Mouse (Mus musculus) hindbrain, embryonic 16.5 days (tissue): ENCODE data around the gene Fbxo2. TPM values are rescaled to one million over a fixed set of nuclear protein-coding genes. Genes with fewer than 3 reads are reported as not detected.
A peak's percentile ranks its signal among the peaks of the same experiment; 100 is the strongest.

Source experiments
- ATAC-seq: fragments of 200-750 bp; cut with Nextera tagmentation; 2 replicates; pipeline ENCODE4 v1.8.0; 2017; ENCODE audit warnings: moderate TSS enrichment, moderate library complexity
- H3K27ac ChIP-seq: fragments of 300-500 bp; sonication (generic); 2 replicates; pipeline ENCODE4 v1.5.1; 2014; ENCODE audit warnings: low read depth, mild to moderate bottlenecking, control low read depth, low read length, moderate library complexity
- H3K27me3 ChIP-seq: fragments of 300-500 bp; sonication (generic); replicated peaks from 2 replicates; pipeline ENCODE4 v1.6.1; 2014; ENCODE audit warnings: low read length; ENCODE audit not compliant: control insufficient read depth, insufficient read depth
- H3K36me3 ChIP-seq: fragments of 300-500 bp; sonication (generic); 2 replicates; pipeline ENCODE4 v1.6.1; 2014; ENCODE audit warnings: mild to moderate bottlenecking, low read length, moderate library complexity, mixed read lengths; ENCODE audit not compliant: control insufficient read depth, insufficient read depth
- H3K4me1 ChIP-seq: fragments of 300-500 bp; sonication (generic); 2 replicates; pipeline ENCODE4 v1.6.1; 2014; ENCODE audit warnings: low read depth, low read length; ENCODE audit not compliant: control insufficient read depth, insufficient read depth
- H3K4me2 ChIP-seq: fragments of 300-500 bp; sonication (generic); 2 replicates; pipeline ENCODE4 v1.6.1; 2014; ENCODE audit warnings: mild to moderate bottlenecking, low read length, control low read depth, moderate library complexity
- H3K4me3 ChIP-seq: fragments of 300-500 bp; sonication (generic); 2 replicates; pipeline ENCODE4 v1.5.1; 2014; ENCODE audit warnings: mild to moderate bottlenecking, low read length, control low read depth, moderate library complexity
- H3K9ac ChIP-seq: fragments of 300-500 bp; sonication (generic); 2 replicates; pipeline ENCODE4 v1.6.1; 2014; ENCODE audit warnings: low read depth, mild to moderate bottlenecking, control low read depth, low read length, moderate library complexity
- H3K9me3 ChIP-seq: fragments of 300-500 bp; sonication (generic); 2 replicates; pipeline ENCODE4 v1.6.1; 2014; ENCODE audit warnings: mild to moderate bottlenecking, low read length, moderate library complexity; ENCODE audit not compliant: control insufficient read depth
- WGBS: fragments of 180-500 bp; shearing (Covaris S2); extraction: QIAGEN DNeasy Blood & Tissue Kit; methylation state at CpG from one replicate; pipeline ENCODE4 v1.1.7; 2014; 5-methylcytosine and 5-hydroxymethylcytosine counted together
- microRNA-seq: library from miRNA; unstranded; fragments of <30 nt; microRNA quantifications from one replicate; pipeline ENCODE4, GENCODE M21; 2017
- polyA plus RNA-seq: library from polyadenylated mRNA; unstranded; fragments of >200 nt; fragmentation: Nextera tagmentation; extraction: Ambion mirVana; gene quantifications from 2 replicates; pipeline ENCODE4 v1.2.1, GENCODE M21; 2015

Fbxo2 gene
- polyA plus RNA-seq, 1 experiment from 2014 or later, result 31.1 TPM

- Histone ChIP-seq H3K4me2 (no peak overlapping the region), H3K4me3 (no peak overlapping the region), H3K27me3 (no peaks in the 10 kb centered on the region), H3K9me3 (no peaks in the 10 kb centered on the region), H3K27ac (no peak overlapping the region), H3K36me3 (no peaks in the 10 kb centered on the region), H3K9ac (no peak overlapping the region), H3K4me1 (no peaks in the 10 kb centered on the region)
- no peak for ATAC-seq
- 51% methylated on average over 15 of the region's 15 CpGs for WGBS
These were observed 43.8 kb downstream of the Fbxo2 start for GRCm38 (mm10) chr4:148204061-148204872.

GRCm38 (mm10) chr4:148204873-148205232 lies 44.4 kb downstream of the Fbxo2 start:
- ATAC-seq, result peak; percentile 61; the same call in 1 of the 2 replicates
- Histone ChIP-seq H3K4me2 (no peak overlapping the region), H3K4me3 (no peak overlapping the region), H3K36me3 (no peaks in the 10 kb centered on the region), H3K27ac (no peak overlapping the region), H3K9me3 (no peaks in the 10 kb centered on the region), H3K9ac (no peak overlapping the region), H3K27me3 (no peaks in the 10 kb centered on the region), H3K4me1 (no peaks in the 10 kb centered on the region)
- WGBS, result 39% methylated on average over 6 of the region's 6 CpGs

DNA sequence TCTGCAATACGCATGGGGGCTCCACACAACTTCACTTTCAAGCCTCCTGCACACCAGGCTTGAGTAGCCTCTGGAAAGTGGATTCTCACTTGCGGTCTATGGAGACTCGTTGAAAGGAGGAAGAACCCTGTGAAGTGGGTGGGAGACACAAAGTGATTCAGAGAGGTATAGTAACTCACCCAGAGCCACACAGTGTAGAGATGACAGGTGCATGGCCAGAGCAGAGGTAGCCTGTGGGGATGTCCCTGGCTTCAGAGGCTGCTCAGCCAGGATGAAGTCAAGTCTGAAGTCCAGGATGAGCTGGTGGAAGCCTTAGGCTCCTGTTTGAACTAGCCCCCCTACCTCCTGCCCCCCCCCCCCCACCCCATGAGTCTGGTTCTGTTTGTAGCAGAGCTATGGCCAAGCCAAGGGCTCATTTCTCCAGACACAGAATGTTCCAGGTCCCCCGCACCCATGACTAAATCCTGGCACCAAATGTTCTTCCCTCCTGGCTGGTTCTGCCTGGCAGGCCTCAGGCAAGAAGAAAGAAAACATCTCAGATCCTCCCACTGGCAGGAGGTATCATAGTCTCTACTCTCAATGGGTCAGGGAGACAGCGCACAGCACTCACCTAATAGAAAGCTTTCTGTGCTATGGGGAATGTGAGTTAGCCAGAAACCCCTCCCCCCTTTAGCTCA lies 54.2 kb downstream of the Fbxo2 start:
- peaks cover 12% of the 10 kb centered on the region for H3K4me1 ChIP-seq
- no peak overlapping the region for H3K4me2 ChIP-seq
- H3K9me3 ChIP-seq, result no peaks in the 10 kb centered on the region
- no peak; the same call in 1 of the 2 replicates for ATAC-seq
- no peak overlapping the region for H3K4me3 ChIP-seq
- no peaks in the 10 kb centered on the region for H3K27me3 ChIP-seq
- WGBS, result 47% methylated on average over 5 of the region's 5 CpGs
- no peaks in the 10 kb centered on the region for H3K36me3 ChIP-seq
- H3K27ac ChIP-seq, result no peak overlapping the region
- no peak overlapping the region for H3K9ac ChIP-seq

DNA sequence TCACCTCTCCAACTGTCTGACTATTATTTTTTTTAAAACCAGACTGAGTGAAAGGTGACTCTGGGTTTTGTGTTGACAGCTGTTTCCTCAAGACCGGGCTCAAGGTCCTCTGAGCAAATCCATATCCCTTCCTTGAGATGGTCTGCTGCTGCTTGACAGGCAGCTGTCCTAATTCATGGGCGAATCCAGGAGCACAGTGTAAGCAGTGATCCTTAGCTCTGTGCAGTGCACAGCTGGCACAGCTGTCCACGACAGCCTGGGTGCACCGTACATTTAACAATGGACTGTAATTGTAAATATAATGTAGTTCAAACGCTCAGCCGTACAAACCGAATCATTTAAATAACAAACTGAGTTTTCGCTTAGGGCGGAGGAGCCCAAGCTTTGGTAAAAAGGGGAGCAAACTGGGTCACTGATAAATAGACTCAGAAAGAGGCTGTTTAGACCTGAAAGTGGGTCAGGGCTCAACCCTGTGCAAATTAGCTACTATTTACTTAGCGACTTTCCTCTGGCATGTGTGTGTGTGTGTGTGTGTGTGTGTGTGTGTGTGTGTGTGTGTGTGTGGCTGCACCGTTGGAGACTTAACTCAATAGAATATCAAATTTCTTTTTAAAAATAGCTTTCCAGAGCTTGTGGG lies 55.0 kb downstream of the Fbxo2 start:
- WGBS, result 41% methylated on average over 11 of the region's 11 CpGs
- H3K36me3 ChIP-seq, result no peaks in the 10 kb centered on the region
- H3K4me3 ChIP-seq, result no peak overlapping the region
- no peaks in the 10 kb centered on the region for H3K9me3 ChIP-seq
- no peak overlapping the region for H3K9ac ChIP-seq
- ATAC-seq, result no peak
- peaks cover 12% of the 10 kb centered on the region for H3K4me1 ChIP-seq
- H3K4me2 ChIP-seq, result no peak overlapping the region
- no peaks in the 10 kb centered on the region for H3K27me3 ChIP-seq
- no peak overlapping the region for H3K27ac ChIP-seq

Small RNA genes lying within 50 kb of the gene (microRNA-seq; reads per million reads assigned to microRNA genes)
- gene Mir7022, result not detected

Other genes starting within 250 kb of the Fbxo2 start
- gene Plod1, start 223.9 kb upstream of the Fbxo2 start, polyA plus RNA-seq, result 28.4 and 34.8 TPM in 2 replicates
- 8.0 and 10.6 TPM in 2 replicates for gene 2510039O18Rik, start 219.7 kb upstream of the Fbxo2 start, polyA plus RNA-seq
- gene Nppb, start 174.8 kb upstream of the Fbxo2 start, polyA plus RNA-seq, result 0.20 and 0.21 TPM in 2 replicates
- 1.2 and 1.6 TPM in 2 replicates for gene Nppa, start 159.9 kb upstream of the Fbxo2 start, polyA plus RNA-seq
- 29.9 and 33.5 TPM in 2 replicates for gene Clcn6, start 121.8 kb upstream of the Fbxo2 start, polyA plus RNA-seq
- 16.5 and 18.5 TPM in 2 replicates for gene Mthfr, start 121.5 kb upstream of the Fbxo2 start, polyA plus RNA-seq
- gene Agtrap, start 72.6 kb upstream of the Fbxo2 start, polyA plus RNA-seq, result 7.4 and 9.3 TPM in 2 replicates
- gene Mad2l2, start 30.2 kb upstream of the Fbxo2 start, polyA plus RNA-seq, result 98.0 and 105 TPM in 2 replicates
- gene Draxin, start 29.9 kb upstream of the Fbxo2 start, polyA plus RNA-seq, result 12.0 and 14.9 TPM in 2 replicates
- gene Fbxo6, start 8.5 kb upstream of the Fbxo2 start, polyA plus RNA-seq, result 20.3 and 22.9 TPM in 2 replicates
- 104 and 114 TPM in 2 replicates for gene Fbxo44, start 139 bp upstream of the Fbxo2 start, polyA plus RNA-seq
- 11.6 and 13.6 TPM in 2 replicates for gene Disp3, start 127.3 kb downstream of the Fbxo2 start, polyA plus RNA-seq